Mouse (Mus musculus) small intestine, adult 2 months (tissue): Measurements from ENCODE around the gene Tnfrsf13c. TPM values are rescaled to one million over a fixed set of nuclear protein-coding genes. Genes with fewer than 3 reads are reported as not detected.

Experiments used
- H3K27ac ChIP-seq: fragments of 200-500 bp; 2 replicates; pipeline ENCODE4 v1.5.1; 2012; ENCODE audit warnings: low read depth, low read length, control low read depth, inconsistent platforms; ENCODE audit not compliant: insufficient read depth
- H3K27me3 ChIP-seq: fragments of 200-500 bp; 2 replicates; pipeline ENCODE4 v1.6.1; 2012; ENCODE audit warnings: mild to moderate bottlenecking, moderate library complexity, low read length, inconsistent platforms; ENCODE audit not compliant: control insufficient read depth, insufficient read depth
- H3K36me3 ChIP-seq: fragments of 200-500 bp; 2 replicates; pipeline ENCODE4 v1.6.1; 2012; ENCODE audit warnings: mild to moderate bottlenecking, low read length, control low read depth, inconsistent platforms; ENCODE audit not compliant: control insufficient read depth, insufficient read depth
- H3K4me1 ChIP-seq: fragments of 200-500 bp; 2 replicates; pipeline ENCODE4 v1.6.1; 2012; ENCODE audit warnings: low read length, inconsistent platforms, mixed read lengths; ENCODE audit not compliant: control insufficient read depth, insufficient read depth, insufficient read length
- H3K4me3 ChIP-seq: fragments of 200-500 bp; 2 replicates; pipeline ENCODE4 v1.5.1; 2012; ENCODE audit warnings: low read depth, mild to moderate bottlenecking, control low read depth, inconsistent platforms, low read length, moderate library complexity
- CTCF ChIP-seq: fragments of 200-500 bp; IDR thresholded peaks from 2 replicates; pipeline ENCODE4 v1.5.1; 2012; ENCODE audit warnings: low read depth, mild to moderate bottlenecking, control low read depth, inconsistent platforms, low read length, moderate library complexity, mixed read lengths; ENCODE audit not compliant: insufficient replicate concordance, insufficient read length; ENCODE audit errors: extremely low read depth
- POLR2A ChIP-seq: fragments of 200-500 bp; IDR thresholded peaks from 2 replicates; pipeline ENCODE4 v1.6.1; 2012; ENCODE audit warnings: low read depth, mild to moderate bottlenecking, control low read depth, inconsistent platforms, low read length, moderate library complexity
- WGBS: fragments of 180-500 bp; shearing (Covaris S2); methylation state at CpG from one replicate; pipeline ENCODE4 v1.1.7; 2018; 5-methylcytosine and 5-hydroxymethylcytosine counted together
- polyA plus RNA-seq: library from polyadenylated mRNA; depleted of rRNA; stranded (reverse); fragments of >200 nt; gene quantifications from 2 replicates; pipeline ENCODE4 v1.2.3, GENCODE M21; 2012

The Tnfrsf13c gene
- polyA plus RNA-seq, 1 experiment, result 14.1 TPM

DNA sequence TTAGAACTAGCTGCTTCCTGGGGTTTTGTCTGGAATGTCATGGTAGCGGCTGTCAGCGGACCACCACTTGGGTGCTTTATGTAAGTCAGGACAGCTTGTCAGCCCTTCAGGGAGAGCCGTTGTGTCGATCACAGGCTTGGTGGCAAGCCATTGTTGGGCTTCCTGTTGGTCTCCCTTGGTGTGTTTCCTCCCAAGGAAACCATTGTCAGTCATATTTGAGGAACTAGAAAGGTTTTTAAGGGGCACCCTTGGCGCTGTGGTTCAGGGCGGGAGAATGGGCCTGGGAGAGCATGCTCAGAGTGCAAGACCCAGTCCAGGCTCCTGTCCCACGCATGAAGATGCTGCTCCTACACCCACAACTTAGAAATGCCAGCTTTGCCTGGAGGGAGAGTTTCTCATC, 25.8 kb downstream of the Tnfrsf13c start:
- Histone ChIP-seq H3K36me3 (peaks cover 90% of the 10 kb centered on the region), H3K4me1 (no peaks in the 10 kb centered on the region), H3K27me3 (no peaks in the 10 kb centered on the region), H3K4me3 (no peak overlapping the region), H3K27ac (no peak overlapping the region)
- WGBS, result 75% methylated on average over 7 of the region's 7 CpGs
- TF ChIP-seq CTCF, result no peak
- TF ChIP-seq POLR2A, result no peak

DNA sequence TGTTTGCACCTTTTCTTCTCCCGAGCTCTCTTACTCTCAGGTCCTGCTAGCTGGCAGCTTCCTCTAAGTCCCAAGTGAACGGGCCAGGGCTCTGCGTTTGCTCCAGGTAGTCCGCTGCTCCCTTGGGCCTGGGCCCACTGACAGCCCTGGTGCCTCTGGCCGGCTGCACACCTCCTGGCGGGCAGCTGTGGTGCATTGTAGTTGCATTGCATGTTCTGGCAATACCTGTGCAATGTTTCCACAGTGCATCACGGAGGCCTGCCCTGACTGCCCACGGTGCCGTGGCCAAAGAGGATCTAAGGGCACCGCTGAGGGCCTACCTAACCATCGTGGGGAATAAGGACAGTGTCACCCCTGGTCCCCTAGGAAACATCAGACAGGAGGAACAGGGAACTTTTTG, 26.2 kb downstream of the Tnfrsf13c start:
- Histone ChIP-seq H3K36me3 (peaks cover 90% of the 10 kb centered on the region), H3K4me3 (no peak overlapping the region), H3K4me1 (no peaks in the 10 kb centered on the region), H3K27me3 (no peaks in the 10 kb centered on the region), H3K27ac (no peak overlapping the region)
- 90% methylated on average over 11 of the region's 11 CpGs for WGBS
- no peak for TF ChIP-seq POLR2A
- no peak for TF ChIP-seq CTCF

DNA sequence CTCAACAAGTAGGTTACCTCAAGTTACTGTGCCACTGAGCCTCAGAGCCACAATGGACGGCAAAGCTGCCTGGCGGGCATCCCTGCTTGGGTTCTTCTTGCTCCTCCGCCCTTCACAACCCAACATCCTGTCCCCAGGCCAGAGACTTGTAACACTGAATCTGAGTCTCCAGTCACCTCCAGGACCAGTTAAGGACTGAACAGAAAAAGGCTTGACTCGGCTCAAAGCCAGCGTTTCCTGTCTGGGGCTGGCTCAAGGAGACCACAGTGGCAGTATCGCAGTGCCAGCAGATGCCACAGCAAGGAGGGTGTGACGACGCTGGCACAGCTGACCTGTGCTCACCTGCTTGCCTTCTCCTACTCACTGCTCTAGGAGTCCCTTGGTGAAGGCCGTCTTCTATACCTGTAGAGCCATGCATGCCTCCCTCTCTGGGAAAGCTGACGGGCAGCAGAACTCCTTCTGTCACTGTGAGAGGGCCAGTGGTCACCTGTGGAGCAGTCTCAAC, 26.9 kb downstream of the Tnfrsf13c start:
- Histone ChIP-seq H3K4me1 (no peaks in the 10 kb centered on the region), H3K27me3 (no peaks in the 10 kb centered on the region)
- 90% methylated on average over 10 of the region's 10 CpGs for WGBS

GRCm38 (mm10) chr15:82196300-82196699, 27.9 kb downstream of the Tnfrsf13c start:
- no peak for TF ChIP-seq CTCF
- TF ChIP-seq POLR2A, result no peak
- WGBS, result 83% methylated on average over 12 of the region's 12 CpGs
- H3K36me3 ChIP-seq, result peaks cover 90% of the 10 kb centered on the region

More for the DNA sequence above, 26.9 kb downstream of the Tnfrsf13c start:
- no peak overlapping the region for H3K4me3 ChIP-seq
- peaks cover 89% of the 10 kb centered on the region for H3K36me3 ChIP-seq
- TF ChIP-seq POLR2A (no peak), CTCF (no peak)
- H3K27ac ChIP-seq, result no peak overlapping the region

GRCm38 (mm10) chr15:82192617-82193016, 31.6 kb downstream of the Tnfrsf13c start:
- TF ChIP-seq CTCF, result no peak
- no peak for TF ChIP-seq POLR2A
- Histone ChIP-seq H3K4me3 (no peak overlapping the region), H3K27ac (no peak overlapping the region), H3K27me3 (no peaks in the 10 kb centered on the region), H3K36me3 (peaks cover 80% of the 10 kb centered on the region), H3K4me1 (no peaks in the 10 kb centered on the region)
- whole genome bisulfite sequencing, result 87% methylated on average over 8 of the region's 8 CpGs

More at GRCm38 (mm10) chr15:82196300-82196699, 27.9 kb downstream of the Tnfrsf13c start:
- Histone ChIP-seq H3K27me3 (no peaks in the 10 kb centered on the region), H3K4me1 (no peaks in the 10 kb centered on the region), H3K27ac (no peak overlapping the region), H3K4me3 (no peak overlapping the region)

DNA sequence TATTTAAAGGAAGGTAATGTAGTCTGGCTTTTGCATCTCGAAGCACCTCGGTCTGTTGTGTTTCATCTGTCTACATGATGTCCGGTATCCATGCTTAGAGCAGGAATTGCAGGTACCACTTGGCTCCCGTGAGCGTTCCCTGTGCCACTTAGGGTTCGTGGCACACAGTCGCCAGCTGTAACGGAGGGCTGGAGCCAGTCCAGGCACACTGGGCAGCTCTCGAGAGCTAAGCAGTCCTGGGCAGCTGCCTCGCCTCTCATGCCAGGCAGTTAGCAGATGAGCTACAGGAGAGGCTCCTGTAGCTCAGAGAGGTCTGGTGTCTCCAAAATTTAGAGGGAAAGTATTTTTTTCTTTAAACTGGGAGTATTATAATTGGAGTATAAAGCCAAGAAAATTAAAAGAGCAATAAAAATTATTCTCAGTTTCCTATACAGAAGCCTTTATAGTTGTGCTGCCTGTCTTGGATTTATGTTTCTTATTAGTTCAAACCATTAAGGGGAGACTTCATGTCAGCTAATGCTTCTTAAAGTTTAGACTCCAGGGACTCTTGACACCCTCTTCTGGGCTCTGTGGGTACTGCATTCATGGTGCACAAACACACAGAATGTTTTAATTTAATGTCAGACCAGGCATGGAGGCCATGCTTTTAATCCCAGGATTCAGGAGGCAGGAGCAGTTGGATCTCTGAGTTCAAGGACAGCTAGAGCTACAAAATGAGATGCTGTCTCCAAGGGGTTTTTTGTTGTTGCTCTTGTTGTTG, 35.5 kb downstream of the Tnfrsf13c start:
- no peak overlapping the region for H3K4me3 ChIP-seq
- H3K36me3 ChIP-seq, result peaks cover 80% of the 10 kb centered on the region
- no peaks in the 10 kb centered on the region for H3K27me3 ChIP-seq
- no peaks in the 10 kb centered on the region for H3K4me1 ChIP-seq
- no peak overlapping the region for H3K27ac ChIP-seq
- TF ChIP-seq POLR2A (no peak), CTCF (no peak)
- 89% methylated on average over 10 of the region's 10 CpGs for WGBS

DNA sequence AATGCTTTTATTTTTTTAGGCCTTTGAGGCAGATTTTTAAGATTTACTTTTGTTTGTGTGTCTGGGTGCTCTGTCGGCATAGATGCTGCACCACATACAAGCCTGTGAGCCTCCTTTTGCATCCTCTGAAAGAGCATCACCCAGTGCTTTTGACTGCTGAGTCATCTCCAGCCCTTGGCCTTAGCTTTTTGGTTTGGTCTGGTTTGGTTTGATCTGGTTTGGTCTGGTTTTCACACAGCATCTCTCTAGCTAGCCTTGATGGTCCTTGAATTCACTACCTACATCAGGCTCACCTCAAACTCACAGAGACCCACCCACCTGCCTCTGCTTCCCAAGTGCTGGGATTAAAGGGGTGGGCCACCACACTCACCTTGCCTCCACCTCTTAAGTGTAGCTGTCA, 36.2 kb downstream of the Tnfrsf13c start:
- Histone ChIP-seq H3K4me3 (no peak overlapping the region), H3K27ac (no peak overlapping the region), H3K36me3 (peaks cover 80% of the 10 kb centered on the region), H3K4me1 (no peaks in the 10 kb centered on the region), H3K27me3 (no peaks in the 10 kb centered on the region)
- 94% methylated on average over 1 of the region's 1 CpGs for WGBS
- TF ChIP-seq CTCF, result no peak
- no peak for TF ChIP-seq POLR2A

GRCm38 (mm10) chr15:82187401-82187800, 36.8 kb downstream of the Tnfrsf13c start:
- H3K27me3 ChIP-seq, result no peaks in the 10 kb centered on the region
- 89% methylated on average over 4 of the region's 4 CpGs for WGBS
- no peak overlapping the region for H3K4me3 ChIP-seq
- peaks cover 79% of the 10 kb centered on the region for H3K36me3 ChIP-seq
- TF ChIP-seq CTCF (peak; percentile 20; the same call in 1 of the 2 replicates), POLR2A (no peak)
- H3K4me1 ChIP-seq, result no peaks in the 10 kb centered on the region
- H3K27ac ChIP-seq, result no peak overlapping the region
